Mouse (Mus musculus): ENCODE data around the gene Pglyrp4.
"Not testable (repeated sequence)": the region's sequence is repeated elsewhere in the genome, so short reads cannot be mapped to it uniquely, and the experiment has no call there.

Gene Pglyrp4

GRCm38 (mm10) chr3:90726606-90727005 is at the start of gene Pglyrp4:
TSS of gene Pglyrp4 (plus strand) at chr3:90726906.
- no peak for DNase-seq (ENCODE audit: low spot score in 2 of 2)

GRCm38 (mm10) chr3:90678656-90679055 is 48.0 kb upstream of the Pglyrp4 start:
- DNase-seq (ENCODE audit: low spot score in 2 of 2): no peak

- DNase-seq (ENCODE audit: low spot score in 2 of 2): no peak
These were observed 42.8 kb upstream of the Pglyrp4 start for GRCm38 (mm10) chr3:90683929-90684328.

GRCm38 (mm10) chr3:90686835-90687234 is 39.9 kb upstream of the Pglyrp4 start:
- DNase-seq (ENCODE audit: low spot score in 2 of 2): no peak

- no peak for DNase-seq (ENCODE audit: low spot score in 2 of 2)
These were observed 33.2 kb upstream of the Pglyrp4 start for GRCm38 (mm10) chr3:90693496-90693895.

- no peak for DNase-seq (ENCODE audit: low spot score in 2 of 2)
These were observed 31.1 kb upstream of the Pglyrp4 start, which contains the start of gene S100a9 for GRCm38 (mm10) chr3:90695613-90696012. TSS of gene S100a9 (minus strand) at chr3:90695721.

- DNase-seq (ENCODE audit: low spot score in 2 of 2): no peak
These were observed 24.5 kb upstream of the Pglyrp4 start for GRCm38 (mm10) chr3:90702244-90702643.

GRCm38 (mm10) chr3:90708523-90709202 is 18.0 kb upstream of the Pglyrp4 start:
- no peak for DNase-seq (ENCODE audit: low spot score in 2 of 2)

- DNase-seq (ENCODE audit: low spot score in 2 of 2): peak; percentile 54 to 79
These were observed 16.9 kb upstream of the Pglyrp4 start for GRCm38 (mm10) chr3:90709591-90710460.

- no peak for DNase-seq (ENCODE audit: low spot score in 2 of 2)
These were observed 23.0 kb downstream of the Pglyrp4 start for GRCm38 (mm10) chr3:90749658-90750057.

GRCm38 (mm10) chr3:90777776-90778175 is 51.1 kb downstream of the Pglyrp4 start, which contains the start of gene Gm5849:
TSS of gene Gm5849 (minus strand) at chr3:90777876.
- not testable (repeated sequence) for DNase-seq (ENCODE audit: low spot score in 2 of 2)

Data from spleen, postnatal 14 days (tissue).